8 mouse cellular contexts compared by ENCODE assay signal in the genomic region with DNA sequence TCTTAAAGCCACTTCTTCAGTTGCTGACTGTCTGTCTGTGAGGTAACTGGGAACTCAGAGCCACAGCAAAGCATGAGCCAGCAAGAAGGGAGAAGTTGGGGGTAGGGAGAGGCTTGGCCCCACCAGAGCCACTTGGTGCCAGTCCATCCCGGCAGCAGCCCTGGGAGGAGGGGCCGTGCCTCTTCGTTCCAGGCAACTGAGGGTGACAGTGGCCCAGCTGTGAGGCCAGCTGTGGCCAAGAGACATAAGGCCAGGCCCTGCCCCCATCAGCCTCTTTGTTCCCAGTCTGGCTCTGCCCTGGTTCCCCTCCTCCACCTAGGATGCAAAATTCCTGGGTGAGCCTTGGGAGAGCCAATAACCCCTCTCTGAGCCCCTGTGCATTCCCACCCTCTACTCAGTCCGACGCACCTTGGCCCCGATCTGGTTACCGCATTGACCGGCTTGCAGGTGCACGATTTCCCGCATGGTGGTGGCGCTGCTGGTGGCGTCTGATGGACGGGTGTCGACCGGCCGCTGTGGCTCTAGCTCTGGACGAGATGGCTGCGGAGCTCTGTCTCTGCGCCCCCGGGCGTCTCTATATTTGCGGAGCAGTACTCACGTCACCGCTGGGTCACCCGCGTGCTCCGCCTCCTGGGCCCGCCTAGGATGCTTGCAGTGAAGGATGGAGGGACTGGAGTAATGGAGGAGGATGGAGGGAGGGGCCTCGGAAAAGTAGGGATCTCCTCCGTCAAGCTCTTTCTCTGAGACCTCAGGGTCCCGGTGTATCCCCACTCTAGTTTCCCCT. TPM values are rescaled to one million over a fixed set of nuclear protein-coding genes. Genes with fewer than 3 reads are reported as not detected.
DNase-seq lines count a peak whose midpoint lies in the region; ATAC-seq and TF ChIP-seq lines count a peak whose summit lies in the region.

A gene (minus strand): TSS at position 734 of the 784 bp plus-strand sequence.

- H3K4me2 ChIP-seq in forebrain, postnatal 0 days (ENCODE audit: low read depth), result peak within 1 kb of the TSS; percentile 76
- peak within 1 kb of the TSS; percentile 62 for H3K4me2 ChIP-seq in hindbrain, embryonic 16.5 days (ENCODE audit: low read length)
- H3K4me2 ChIP-seq in midbrain, embryonic 12.5 days (replicated peaks), result peak within 1 kb of the TSS; percentile 58

- intact Hi-C loops in left cerebral cortex, postnatal 4 days (cut with DNase I), result no loop called here

- H3K4me3 ChIP-seq in cerebellum, adult 2 months (replicated peaks; ENCODE audit: insufficient read depth, low read depth, low read length), result peak within 1 kb of the TSS; percentile 98
- H3K4me3 ChIP-seq in forebrain, postnatal 0 days (ENCODE audit: low read depth, low read length), result peak within 1 kb of the TSS; percentile 72
- H3K4me3 ChIP-seq in hindbrain, embryonic 16.5 days (ENCODE audit: low read length), result peak within 1 kb of the TSS; percentile 68
- H3K4me3 ChIP-seq in midbrain, embryonic 12.5 days, result peak within 1 kb of the TSS; percentile 59

- peak within 1 kb of the TSS; percentile 93 for H3K9ac ChIP-seq in forebrain, postnatal 0 days
- H3K9ac ChIP-seq in hindbrain, embryonic 16.5 days (ENCODE audit: low read depth, low read length), result peak within 1 kb of the TSS; percentile 84
- H3K9ac ChIP-seq in midbrain, embryonic 12.5 days (replicated peaks), result peak within 1 kb of the TSS; percentile 72

- TF ChIP-seq CTCF in cerebellum, adult 2 months (IDR thresholded peaks at IDR 0.05; ENCODE audit: borderline replicate concordance, insufficient read depth, low read depth, low read length), result no peak
- TF ChIP-seq CTCF in forebrain, postnatal 0 days (IDR thresholded peaks at IDR 0.05; ENCODE audit: low read depth), result peak; percentile 41

- no peaks in the 10 kb centered on the region for H3K27me3 ChIP-seq in cerebellum, adult 2 months (ENCODE audit: control insufficient read depth, insufficient read depth, low read length)
- no peaks in the 10 kb centered on the region for H3K27me3 ChIP-seq in forebrain, postnatal 0 days (ENCODE audit: insufficient read depth, low read length)
- H3K27me3 ChIP-seq in hindbrain, embryonic 16.5 days (replicated peaks; ENCODE audit: control insufficient read depth, insufficient read depth, low read length), result no peaks in the 10 kb centered on the region
- H3K27me3 ChIP-seq in midbrain, embryonic 12.5 days, result 0 out of 2 replicates have a peak, but pooled peaks cover 15% of the 10 kb centered on the region

- peaks cover 16% of the 10 kb centered on the region for H3K36me3 ChIP-seq in forebrain, postnatal 0 days (ENCODE audit: insufficient read depth)
- no peaks in the 10 kb centered on the region for H3K36me3 ChIP-seq in hindbrain, embryonic 16.5 days (ENCODE audit: control insufficient read depth, insufficient read depth, low read length)
- peaks cover 12% of the 10 kb centered on the region; the same call in 1 of the 2 replicates for H3K36me3 ChIP-seq in midbrain, embryonic 12.5 days

- peak within 1 kb of the TSS; percentile 99 for H3K27ac ChIP-seq in cerebellum, adult 2 months (ENCODE audit: insufficient read depth, low read length)
- peak within 1 kb of the TSS; percentile 87 for H3K27ac ChIP-seq in forebrain, postnatal 0 days (ENCODE audit: low read depth, low read length)
- H3K27ac ChIP-seq in hindbrain, embryonic 16.5 days (ENCODE audit: low read depth, low read length), result peak within 1 kb of the TSS; percentile 81
- peak within 1 kb of the TSS; percentile 83 for H3K27ac ChIP-seq in midbrain, embryonic 12.5 days (replicated peaks)

- WGBS in cerebellum, adult 2 months, result under 1% methylated on average over 31 of the region's 31 CpGs
- 1% methylated on average over 31 of the region's 31 CpGs for WGBS in forebrain, postnatal 0 days
- under 1% methylated on average over 31 of the region's 31 CpGs for WGBS in hindbrain, embryonic 16.5 days
- WGBS in midbrain, embryonic 12.5 days, result under 1% methylated on average over 31 of the region's 31 CpGs

- peaks cover 15% of the 10 kb centered on the region for H3K4me1 ChIP-seq in cerebellum, adult 2 months (ENCODE audit: control insufficient read depth, insufficient read depth, low read length)
- peaks cover 6% of the 10 kb centered on the region; the same call in 1 of the 2 replicates for H3K4me1 ChIP-seq in forebrain, postnatal 0 days (ENCODE audit: insufficient read depth)
- peaks cover 10% of the 10 kb centered on the region for H3K4me1 ChIP-seq in hindbrain, embryonic 16.5 days (ENCODE audit: control insufficient read depth, insufficient read depth, low read depth, low read length)
- peaks cover 11% of the 10 kb centered on the region for H3K4me1 ChIP-seq in midbrain, embryonic 12.5 days

- H3K9me3 ChIP-seq in forebrain, postnatal 0 days (ENCODE audit: low read length), result no peaks in the 10 kb centered on the region
- H3K9me3 ChIP-seq in hindbrain, embryonic 16.5 days (ENCODE audit: control insufficient read depth, low read length), result no peaks in the 10 kb centered on the region
- no peaks in the 10 kb centered on the region for H3K9me3 ChIP-seq in midbrain, embryonic 12.5 days

- TF ChIP-seq POLR2A in cerebellum, adult 2 months (IDR thresholded peaks at IDR 0.05; ENCODE audit: borderline replicate concordance, insufficient read depth, low read length), result peak; percentile 99

- peak; percentile 30 for DNase-seq in R1 (ENCODE audit: low read depth, low spot score)
- peak; percentile 95 for DNase-seq in cerebellum, adult 2 months
- DNase-seq in forebrain, postnatal 0 days, result peak; percentile 91
- peak; percentile 81 for DNase-seq in left cerebral cortex, postnatal 4 days
- peak; percentile 83 for DNase-seq in telencephalon, adult 2 months (ENCODE audit: low read depth, low spot score)
- no peak for DNase-seq in spleen, postnatal 10 days (ENCODE audit: low spot score in 2 of 2)

- peak; percentile 98 for ATAC-seq in forebrain, postnatal 0 days
- peak; percentile 96 for ATAC-seq in hindbrain, embryonic 16.5 days
- ATAC-seq in midbrain, embryonic 12.5 days (ENCODE audit: low FRiP score, low read depth), result peak; percentile 95

RNA-seq across cellular contexts. Expression of the gene that starts here (rescaled TPM):
- polyA plus RNA-seq in cerebellum, adult 2 months (2012; rRNA removed), result 1,121 and 1,177 TPM in 2 replicates
- 131 and 157 TPM in 2 replicates for total RNA-seq in forebrain, postnatal 0 days (2014; rRNA removed)
- 453 and 500 TPM in 2 replicates for polyA plus RNA-seq in forebrain, postnatal 0 days (2015; fragmentation: Nextera tagmentation; extraction: Ambion mirVana)
- 362 and 407 TPM in 2 replicates for polyA plus RNA-seq in hindbrain, embryonic 16.5 days (2015; fragmentation: Nextera tagmentation; extraction: Ambion mirVana)
- 100 to 1,000 TPM; 308 to 337 TPM for total RNA-seq in left cerebral cortex, postnatal 4 days (2021)
- 189 and 205 TPM in 2 replicates for polyA plus RNA-seq in midbrain, embryonic 12.5 days (2016; fragmentation: Nextera tagmentation; extraction: Ambion mirVana)

Comparison
In these comparisons a context has a peak if more than half of its experiments do, and no peak if none do; other contexts are left out.
1. DNase-seq: peak in R1 (single experiment), cerebellum, adult 2 months (2 of 2), forebrain, postnatal 0 days (single experiment), left cerebral cortex, postnatal 4 days (single experiment) and telencephalon, adult 2 months (single experiment); none in spleen, postnatal 10 days (0 of 2).
2. Peak in every context shown above with its lines, with median percentiles within 50 percentile points of each other: H3K27ac ChIP-seq, H3K4me3 ChIP-seq, ATAC-seq, H3K4me2 ChIP-seq and H3K9ac ChIP-seq.